ENCODE assay signal across 9 mouse cellular contexts in genomic region chr10:86457195-86457594, GRCm38 (mm10). TPM values are rescaled to one million over a fixed set of nuclear protein-coding genes. Genes with fewer than 3 reads are reported as not detected.
A peak's percentile ranks its signal among the peaks of the same experiment; 100 is the strongest.
DNase-seq lines count a peak whose midpoint lies in the region; ATAC-seq lines count a peak whose summit lies in the region.
"Had no signal": no experiment of that assay in that cellular context is flagged by ENCODE, and none has a peak within 500 bp of the region (broad histone marks: within the 10 kb centered on the region; RNA-seq: fewer than 3 reads in every experiment).

No protein-coding gene starts in this region.

- no peaks in the 10 kb centered on the region for H3K9me3 ChIP-seq in forebrain, embryonic 10.5 days
- no peaks in the 10 kb centered on the region for H3K9me3 ChIP-seq in limb, embryonic 10.5 days (replicated peaks)
- no peaks in the 10 kb centered on the region for H3K9me3 ChIP-seq in neural tube, embryonic 14.5 days (ENCODE audit: control insufficient read depth, low read length)
- H3K9me3 ChIP-seq: megakaryocyte, embryonic 14.5 days had no signal

- peak; percentile 36 for DNase-seq in layer of hippocampus, adult 9-11 months
- no peak for DNase-seq in layer of hippocampus, adult 11-12 months (ENCODE audit: low spot score)
- DNase-seq in forebrain, embryonic 10.5 days (ENCODE audit: extremely low spot score, low spot score), result peak; percentile 69
- no peak for DNase-seq in limb, embryonic 10.5 days (ENCODE audit: low spot score)
- DNase-seq in thymus, postnatal 0 days (ENCODE audit: low spot score), result no peak
- DNase-seq in cerebellum, adult 11 months, result no peak
- DNase-seq in spleen, postnatal 36 days (ENCODE audit: low spot score in 2 of 2), result no peak

- ATAC-seq in neural tube, embryonic 14.5 days (ENCODE audit: low read depth), result peak; percentile 75

- H3K9ac ChIP-seq in neural tube, embryonic 14.5 days (replicated peaks; ENCODE audit: low read depth, low read length), result no peak overlapping the region

- H3K27ac ChIP-seq in forebrain, embryonic 10.5 days, result peak overlapping the region; percentile 76
- peak overlapping the region; percentile 26 for H3K27ac ChIP-seq in limb, embryonic 10.5 days
- H3K27ac ChIP-seq in neural tube, embryonic 14.5 days (ENCODE audit: low read depth, low read length), result peak overlapping the region; percentile 36

- H3K36me3 ChIP-seq in forebrain, embryonic 10.5 days (replicated peaks), result no peaks in the 10 kb centered on the region
- no peaks in the 10 kb centered on the region for H3K36me3 ChIP-seq in limb, embryonic 10.5 days
- H3K36me3 ChIP-seq in neural tube, embryonic 14.5 days (ENCODE audit: control insufficient read depth, insufficient read depth, low read length), result no peaks in the 10 kb centered on the region

- peaks cover 4% of the 10 kb centered on the region for H3K27me3 ChIP-seq in forebrain, embryonic 10.5 days (ENCODE audit: poor library complexity, severe bottlenecking)
- H3K27me3 ChIP-seq in limb, embryonic 10.5 days (ENCODE audit: low read depth, poor library complexity, severe bottlenecking), result peaks cover 9% of the 10 kb centered on the region; the same call in 1 of the 2 replicates
- no peaks in the 10 kb centered on the region for H3K27me3 ChIP-seq in neural tube, embryonic 14.5 days (ENCODE audit: control insufficient read depth, insufficient read depth, low read length)

- 15% methylated on average over 4 of the region's 4 CpGs for WGBS in forebrain, embryonic 10.5 days
- WGBS in limb, embryonic 10.5 days, result 60% methylated on average over 4 of the region's 4 CpGs
- 4% methylated on average over 4 of the region's 4 CpGs for WGBS in neural tube, embryonic 14.5 days

- H3K4me2 ChIP-seq in neural tube, embryonic 14.5 days (ENCODE audit: low read depth, low read length), result no peak overlapping the region

- H3K4me1 ChIP-seq in forebrain, embryonic 10.5 days, result peaks cover 50% of the 10 kb centered on the region
- peaks cover 14% of the 10 kb centered on the region for H3K4me1 ChIP-seq in limb, embryonic 10.5 days
- no peaks in the 10 kb centered on the region for H3K4me1 ChIP-seq in neural tube, embryonic 14.5 days (ENCODE audit: control insufficient read depth, insufficient read depth, low read length)
- H3K4me1 ChIP-seq: megakaryocyte, embryonic 14.5 days had no signal

- H3K4me3 ChIP-seq in forebrain, embryonic 10.5 days, result no peak overlapping the region
- no peak overlapping the region for H3K4me3 ChIP-seq in limb, embryonic 10.5 days
- no peak overlapping the region for H3K4me3 ChIP-seq in neural tube, embryonic 14.5 days (ENCODE audit: low read depth, low read length)
- H3K4me3 ChIP-seq: megakaryocyte, embryonic 14.5 days had no signal

RNA-seq across cellular contexts. Expression of gene Syn3, which starts 41.5 kb away (rescaled TPM):
- 3.9 and 4.5 TPM in 2 replicates for polyA plus RNA-seq in forebrain, embryonic 10.5 days (2016; fragmentation: Nextera tagmentation; extraction: Ambion mirVana)
- polyA plus RNA-seq in limb, embryonic 10.5 days (2016; fragmentation: Nextera tagmentation; extraction: Ambion mirVana), result 2.1 and 3.6 TPM in 2 replicates
- polyA plus RNA-seq in neural tube, embryonic 14.5 days (2014; fragmentation: Nextera tagmentation; extraction: Ambion mirVana), result 35.1 and 44.1 TPM in 2 replicates
- polyA plus RNA-seq in thymus, postnatal 0 days (2015; fragmentation: Nextera tagmentation; extraction: Ambion mirVana), result 0.98 and 1.1 TPM in 2 replicates

Comparison
In these comparisons a context has a peak if more than half of its experiments do, and no peak if none do; other contexts are left out.
1. DNase-seq: peak in layer of hippocampus, adult 9-11 months (single experiment) and forebrain, embryonic 10.5 days (single experiment); none in layer of hippocampus, adult 11-12 months (single experiment), limb, embryonic 10.5 days (single experiment), thymus, postnatal 0 days (single experiment), cerebellum, adult 11 months (single experiment) and spleen, postnatal 36 days (0 of 2).
2. H3K27ac ChIP-seq: peak in every context shown above with its lines; median percentile 76 in forebrain, embryonic 10.5 days; 36 in neural tube, embryonic 14.5 days; 26 in limb, embryonic 10.5 days.